Mouse (Mus musculus): ENCODE results near the gene Ccnb2. TPM values are rescaled to one million over a fixed set of nuclear protein-coding genes. Genes with fewer than 3 reads are reported as not detected.

Ccnb2 gene
- total and polyA plus RNA-seq, 3 experiments, result 0.39 to 0.57 (median 0.57) TPM

DNA sequence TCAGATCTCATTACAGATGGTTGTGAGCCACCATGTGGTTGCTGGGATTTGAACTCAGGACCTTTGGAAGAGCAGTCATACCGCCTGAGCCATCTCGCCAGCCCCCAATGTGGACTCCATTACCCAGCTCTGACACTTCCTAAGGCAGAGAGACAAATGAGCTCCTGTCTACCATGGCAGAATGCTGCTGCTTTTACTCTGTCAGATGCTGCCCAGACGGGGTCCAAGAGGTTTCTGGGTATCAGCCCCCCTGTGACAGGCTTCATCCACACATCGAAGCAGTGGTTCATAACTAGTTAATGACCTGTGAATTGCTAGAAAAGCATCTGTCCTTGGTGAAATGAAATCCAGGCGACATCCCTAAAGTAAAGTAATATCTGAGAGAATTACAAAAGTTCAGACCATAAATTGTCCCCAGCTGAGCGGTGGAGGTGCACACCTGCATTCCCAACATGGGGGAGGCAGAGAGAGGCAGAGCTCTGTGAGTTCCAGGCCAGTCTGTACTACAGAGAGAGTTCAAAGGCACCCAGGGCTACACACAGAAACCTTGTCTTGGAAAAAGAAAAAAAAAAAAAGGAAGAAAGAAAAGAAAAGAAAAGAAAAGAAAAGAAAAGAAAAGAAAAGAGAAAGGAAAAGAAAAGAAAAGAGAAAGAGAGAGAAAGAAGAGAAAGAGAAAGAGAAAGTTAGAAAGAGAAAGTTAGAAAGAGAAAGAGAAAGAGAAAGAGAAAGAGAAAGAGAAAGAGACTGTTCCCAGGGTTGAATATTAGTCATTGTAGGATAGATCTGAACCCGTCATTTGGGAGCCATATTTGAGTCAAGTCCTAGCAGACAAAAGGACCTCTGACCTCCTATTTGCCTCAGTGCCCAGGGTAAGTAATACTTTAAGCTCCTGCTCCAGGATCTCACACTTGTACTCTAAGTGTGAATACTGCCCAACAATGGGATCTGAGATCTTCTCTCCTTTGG lies 41.6 kb downstream of the Ccnb2 start:
- no peak overlapping the region for H3K4me3 ChIP-seq
- H3K27ac ChIP-seq, result no peak overlapping the region
- TF ChIP-seq POLR2A (IDR thresholded peaks at IDR 0.05; ENCODE audit: insufficient read depth, low read depth, low read length), result no peak
- TF ChIP-seq CTCF (IDR thresholded peaks at IDR 0.05), result no peak
- no peak for TF ChIP-seq EP300 (IDR thresholded peaks at IDR 0.05; ENCODE audit: insufficient read depth, low read depth, low read length)
- DNase-seq, result no peak
- H3K9ac ChIP-seq (ENCODE audit: low read depth, low read length), result no peak overlapping the region
- no peaks in the 10 kb centered on the region for H3K27me3 ChIP-seq (ENCODE audit: control insufficient read depth, insufficient read depth, low read length)
- no peaks in the 10 kb centered on the region for H3K36me3 ChIP-seq (ENCODE audit: control insufficient read depth, insufficient read depth, low read length)
- 92% methylated on average over 7 of the region's 7 CpGs for WGBS
- H3K79me2 ChIP-seq (replicated peaks; ENCODE audit: control insufficient read depth, insufficient read depth, low read length), result no peaks in the 10 kb centered on the region
- H3K4me1 ChIP-seq (ENCODE audit: control insufficient read depth, insufficient read depth, low read length), result no peaks in the 10 kb centered on the region
- intact Hi-C loops (cut with DNase I), result no loop called here

DNA sequence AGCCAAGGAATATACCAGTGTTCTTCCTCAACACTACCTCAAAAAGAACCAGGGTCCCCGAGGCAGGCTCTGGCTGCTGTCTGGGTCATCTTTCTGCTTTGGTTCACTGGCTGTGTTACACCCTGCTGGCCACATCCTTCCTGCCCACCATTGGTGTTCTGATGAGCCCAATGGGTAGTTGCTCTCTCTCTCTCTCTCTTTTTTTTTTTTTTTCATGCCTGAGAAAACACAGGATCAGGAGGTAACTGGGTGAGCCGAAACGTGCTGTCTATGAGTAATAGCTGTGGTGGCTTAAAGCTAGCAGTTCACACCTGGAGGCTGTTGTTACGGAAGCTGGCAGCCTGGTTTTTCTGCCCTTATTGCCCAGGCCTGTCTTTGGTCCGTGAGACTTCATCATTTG lies 49.7 kb downstream of the Ccnb2 start:
- TF ChIP-seq POLR2A (IDR thresholded peaks at IDR 0.05; ENCODE audit: insufficient read depth, low read depth, low read length) (no peak), EP300 (IDR thresholded peaks at IDR 0.05; ENCODE audit: insufficient read depth, low read depth, low read length) (no peak), CTCF (IDR thresholded peaks at IDR 0.05) (no peak)
- Histone ChIP-seq H3K27me3 (ENCODE audit: control insufficient read depth, insufficient read depth, low read length) (no peaks in the 10 kb centered on the region), H3K4me3 (no peak overlapping the region), H3K79me2 (replicated peaks; ENCODE audit: control insufficient read depth, insufficient read depth, low read length) (no peaks in the 10 kb centered on the region), H3K4me1 (ENCODE audit: control insufficient read depth, insufficient read depth, low read length) (peaks cover under 1% of the 10 kb centered on the region; the same call in 1 of the 2 replicates), H3K9ac (ENCODE audit: low read depth, low read length) (no peak overlapping the region), H3K36me3 (ENCODE audit: control insufficient read depth, insufficient read depth, low read length) (no peaks in the 10 kb centered on the region), H3K27ac (no peak overlapping the region)
- WGBS, result 81% methylated on average over 5 of the region's 5 CpGs
- intact Hi-C loops (cut with DNase I), result no loop called here
- DNase-seq, result no peak

DNA sequence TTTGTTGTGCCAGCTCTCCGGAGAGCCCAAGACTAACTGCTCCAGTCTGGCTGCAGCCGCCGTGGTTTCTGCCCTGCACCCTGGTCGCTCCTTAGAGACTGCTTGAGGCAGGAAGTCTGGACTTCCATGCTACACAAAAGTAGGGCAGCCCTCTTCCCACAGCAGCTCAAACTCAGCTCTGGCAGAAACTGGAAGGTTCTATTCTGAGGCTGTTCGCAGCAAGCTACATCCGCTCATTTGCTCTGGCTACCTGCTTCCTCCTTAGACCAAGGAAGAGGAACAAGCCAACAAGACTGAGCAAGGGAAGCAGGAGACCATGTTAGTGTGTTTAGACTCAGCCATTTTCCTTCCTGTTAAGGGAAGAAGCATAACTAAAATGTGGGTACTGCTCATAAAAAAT lies 54.4 kb downstream of the Ccnb2 start:
- Histone ChIP-seq H3K9ac (ENCODE audit: low read depth, low read length) (no peak overlapping the region), H3K4me3 (no peak overlapping the region), H3K27me3 (ENCODE audit: control insufficient read depth, insufficient read depth, low read length) (no peaks in the 10 kb centered on the region), H3K36me3 (ENCODE audit: control insufficient read depth, insufficient read depth, low read length) (no peaks in the 10 kb centered on the region; the same call in 1 of the 2 replicates), H3K4me1 (ENCODE audit: control insufficient read depth, insufficient read depth, low read length) (peaks cover 1% of the 10 kb centered on the region; the same call in 1 of the 2 replicates), H3K27ac (peak overlapping the region; percentile 63), H3K79me2 (replicated peaks; ENCODE audit: control insufficient read depth, insufficient read depth, low read length) (no peaks in the 10 kb centered on the region)
- TF ChIP-seq CTCF (IDR thresholded peaks at IDR 0.05) (no peak), EP300 (IDR thresholded peaks at IDR 0.05; ENCODE audit: insufficient read depth, low read depth, low read length) (no peak), POLR2A (IDR thresholded peaks at IDR 0.05; ENCODE audit: insufficient read depth, low read depth, low read length) (no peak)
- 56% methylated on average over 6 of the region's 6 CpGs for WGBS
- intact Hi-C loops (cut with DNase I), result no loop called here
- peak; percentile 25 to 29 for DNase-seq

DNA sequence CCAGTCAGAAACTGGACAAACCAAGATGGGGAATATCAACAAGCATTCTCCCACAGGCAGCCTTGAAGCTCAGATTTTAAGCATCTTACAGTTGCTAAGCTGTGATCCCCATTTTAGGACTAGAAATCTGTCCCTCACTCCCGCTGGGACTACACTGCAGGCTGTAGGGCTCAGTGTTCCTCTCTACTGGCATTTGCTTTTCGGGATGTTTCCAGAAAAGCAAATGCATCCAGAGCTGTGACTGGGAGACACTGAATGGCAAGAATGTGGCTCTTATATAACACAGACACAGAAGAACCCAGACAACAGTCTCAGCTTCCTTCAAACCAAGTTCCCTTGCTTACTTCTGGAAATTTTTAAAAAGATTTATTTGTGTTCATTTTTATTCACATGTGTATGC lies 55.4 kb downstream of the Ccnb2 start:
- DNase-seq, result no peak
- TF ChIP-seq POLR2A (IDR thresholded peaks at IDR 0.05; ENCODE audit: insufficient read depth, low read depth, low read length), result no peak
- no peak for TF ChIP-seq CTCF (IDR thresholded peaks at IDR 0.05)
- TF ChIP-seq EP300 (IDR thresholded peaks at IDR 0.05; ENCODE audit: insufficient read depth, low read depth, low read length), result no peak
- no peaks in the 10 kb centered on the region for H3K79me2 ChIP-seq (replicated peaks; ENCODE audit: control insufficient read depth, insufficient read depth, low read length)
- no peak overlapping the region for H3K9ac ChIP-seq (ENCODE audit: low read depth, low read length)
- H3K36me3 ChIP-seq (ENCODE audit: control insufficient read depth, insufficient read depth, low read length), result no peaks in the 10 kb centered on the region; the same call in 1 of the 2 replicates
- intact Hi-C loops (cut with DNase I), result no loop called here
- no peak overlapping the region for H3K4me3 ChIP-seq
- H3K27me3 ChIP-seq (ENCODE audit: control insufficient read depth, insufficient read depth, low read length), result no peaks in the 10 kb centered on the region
- H3K4me1 ChIP-seq (ENCODE audit: control insufficient read depth, insufficient read depth, low read length), result peaks cover 1% of the 10 kb centered on the region; the same call in 1 of the 2 replicates
- 76% methylated on average over 2 of the region's 2 CpGs for WGBS
- no peak overlapping the region; the same call in 1 of the 2 replicates for H3K27ac ChIP-seq

DNA sequence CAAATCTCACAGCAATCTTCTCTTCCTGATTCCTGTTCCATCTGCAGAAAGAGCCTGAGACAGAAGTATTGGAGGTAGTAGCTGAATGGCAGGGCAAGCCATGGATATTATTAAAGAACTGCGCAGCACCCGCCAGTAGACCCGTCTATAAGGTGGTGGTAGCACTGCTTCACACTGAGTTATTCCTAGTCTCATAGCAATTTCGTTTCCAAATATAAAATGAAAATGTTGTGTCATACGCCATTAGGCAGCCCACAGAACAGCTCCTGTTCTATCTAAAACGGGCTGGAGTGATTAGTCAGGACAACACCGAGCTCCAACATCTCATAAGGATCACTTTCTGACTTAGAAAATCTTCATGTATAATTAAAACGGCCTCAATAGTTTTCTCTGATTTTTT lies 56.6 kb downstream of the Ccnb2 start:
- Histone ChIP-seq H3K27ac (no peak overlapping the region), H3K27me3 (ENCODE audit: control insufficient read depth, insufficient read depth, low read length) (no peaks in the 10 kb centered on the region), H3K4me1 (ENCODE audit: control insufficient read depth, insufficient read depth, low read length) (peaks cover 1% of the 10 kb centered on the region; the same call in 1 of the 2 replicates), H3K79me2 (replicated peaks; ENCODE audit: control insufficient read depth, insufficient read depth, low read length) (no peaks in the 10 kb centered on the region), H3K9ac (ENCODE audit: low read depth, low read length) (no peak overlapping the region), H3K4me3 (no peak overlapping the region), H3K36me3 (ENCODE audit: control insufficient read depth, insufficient read depth, low read length) (no peaks in the 10 kb centered on the region; the same call in 1 of the 2 replicates)
- WGBS, result 95% methylated on average over 8 of the region's 8 CpGs
- TF ChIP-seq POLR2A (IDR thresholded peaks at IDR 0.05; ENCODE audit: insufficient read depth, low read depth, low read length) (no peak), CTCF (IDR thresholded peaks at IDR 0.05) (no peak), EP300 (IDR thresholded peaks at IDR 0.05; ENCODE audit: insufficient read depth, low read depth, low read length) (no peak)
- no peak for DNase-seq
- intact Hi-C loops (cut with DNase I), result no loop called here

All from heart, adult 2 months (tissue).